In genomic region chr19:56400200-56400599, GRCm38 (mm10) we compare ENCODE assay signal across 9 mouse cellular contexts. TPM values are rescaled to one million over a fixed set of nuclear protein-coding genes. Genes with fewer than 3 reads are reported as not detected.
A peak's percentile ranks its signal among the peaks of the same experiment; 100 is the strongest.
DNase-seq lines count a peak whose midpoint lies in the region; ATAC-seq and TF ChIP-seq lines count a peak whose summit lies in the region.
"Had no signal": no experiment of that assay in that cellular context is flagged by ENCODE, and none has a peak within 500 bp of the region (broad histone marks: within the 10 kb centered on the region; RNA-seq: fewer than 3 reads in every experiment).

No protein-coding gene starts in this region.

- peaks cover 8 to 24% of the 10 kb centered on the region in 2 experiments for H3K36me3 ChIP-seq in MEL (ENCODE audit: control insufficient read depth in 1 of 2, insufficient read depth in 2 of 2, low read length in 2 of 2)
- H3K36me3 ChIP-seq in intestine, postnatal 0 days (ENCODE audit: control insufficient read depth, insufficient read depth): peaks cover 19% of the 10 kb centered on the region
- H3K36me3 ChIP-seq in stomach, embryonic 16.5 days (ENCODE audit: control insufficient read depth, insufficient read depth, low read length): no peaks in the 10 kb centered on the region

- no peak overlapping the region for H3K9ac ChIP-seq in MEL (ENCODE audit: control insufficient read depth, low read depth, low read length, poor library complexity, severe bottlenecking)
- no peak overlapping the region for H3K9ac ChIP-seq in intestine, postnatal 0 days (ENCODE audit: low read depth, low read length)
- H3K9ac ChIP-seq in stomach, embryonic 16.5 days (ENCODE audit: low read length): no peak overlapping the region
- H3K9ac ChIP-seq: embryonic facial prominence, embryonic 12.5 days had no signal

- H3K9me3 ChIP-seq in MEL (replicated peaks; ENCODE audit: insufficient read depth, low read length): no peaks in the 10 kb centered on the region
- H3K9me3 ChIP-seq in intestine, postnatal 0 days (ENCODE audit: control insufficient read depth): no peaks in the 10 kb centered on the region
- H3K9me3 ChIP-seq in stomach, embryonic 16.5 days (replicated peaks; ENCODE audit: control insufficient read depth, low read length): no peaks in the 10 kb centered on the region
- H3K9me3 ChIP-seq: embryonic facial prominence, embryonic 12.5 days had no signal

- H3K27me3 ChIP-seq in MEL (ENCODE audit: control insufficient read depth in 1 of 2, insufficient read depth in 2 of 2, low read length in 2 of 2): no peaks in the 10 kb centered on the region
- no peaks in the 10 kb centered on the region for H3K27me3 ChIP-seq in intestine, postnatal 0 days (replicated peaks; ENCODE audit: control insufficient read depth, insufficient read depth, low read length)
- H3K27me3 ChIP-seq in stomach, embryonic 16.5 days (ENCODE audit: control insufficient read depth, insufficient read depth, low read length): no peaks in the 10 kb centered on the region

- TF ChIP-seq POLR2A in MEL (IDR thresholded peaks at IDR 0.05; ENCODE audit: control insufficient read depth in 1 of 2, insufficient read depth in 1 of 2, low read depth in 1 of 2, low read length in 2 of 2, poor library complexity in 1 of 2): no peak

- DNase-seq in A20 (ENCODE audit: low read depth, low spot score) (peak; percentile 72), MEL (ENCODE audit: low read depth, low spot score) (peak; percentile 86)
- peak; percentile 93 for DNase-seq in lung, postnatal 36 days
- DNase-seq in left cerebral cortex, postnatal 36 days (ENCODE audit: low spot score in 2 of 2): no peak
- DNase-seq in cerebellum, adult 9-11 months: no peak

- ATAC-seq in erythroblast, adult 5-6 weeks (replicated peaks; ENCODE audit: low FRiP score, poor library complexity, severe bottlenecking): peak; percentile 88
- peak; percentile 83 for ATAC-seq in intestine, postnatal 0 days
- ATAC-seq in stomach, embryonic 16.5 days (ENCODE audit: insufficient read depth, low FRiP score): peak; percentile 49; the same call in 1 of the 2 replicates

- intact Hi-C loops in left cerebral cortex, postnatal 36 days (cut with DNase I): no loop called here

- no peak overlapping the region for H3K4me3 ChIP-seq in MEL (ENCODE audit: control insufficient read depth in 1 of 2, insufficient read depth in 1 of 2, low read depth in 2 of 2, low read length in 2 of 2)
- no peak overlapping the region for H3K4me3 ChIP-seq in intestine, postnatal 0 days (ENCODE audit: low read depth, low read length)
- no peak overlapping the region for H3K4me3 ChIP-seq in stomach, embryonic 16.5 days (replicated peaks; ENCODE audit: low read length)
- H3K4me3 ChIP-seq: embryonic facial prominence, embryonic 12.5 days had no signal

- H3K4me1 ChIP-seq in MEL (ENCODE audit: control insufficient read depth in 1 of 2, insufficient read depth in 2 of 2, low read length in 2 of 2): peaks cover 19 to 40% of the 10 kb centered on the region in 2 experiments
- H3K4me1 ChIP-seq in intestine, postnatal 0 days (replicated peaks; ENCODE audit: control insufficient read depth, insufficient read depth, low read length): 0 out of 2 replicates have a peak, but pooled peaks cover 6% of the 10 kb centered on the region
- H3K4me1 ChIP-seq in stomach, embryonic 16.5 days (ENCODE audit: control insufficient read depth, insufficient read depth, low read length): peaks cover 20% of the 10 kb centered on the region; the same call in 1 of the 2 replicates

- TF ChIP-seq RAD21 in MEL (IDR thresholded peaks at IDR 0.05; ENCODE audit: low read depth, low read length): no peak

- WGBS in intestine, postnatal 0 days: 26% methylated on average over 14 of the region's 14 CpGs
- WGBS in stomach, embryonic 16.5 days: 39% methylated on average over 14 of the region's 14 CpGs

- peaks cover 35% of the 10 kb centered on the region for H3K79me2 ChIP-seq in MEL (ENCODE audit: control insufficient read depth, insufficient read depth, low read length, poor library complexity)

- 0 out of 2 replicates have a peak overlapping the region, but pooled peaks have one; percentile 28 for H3K4me2 ChIP-seq in intestine, postnatal 0 days (replicated peaks; ENCODE audit: low read depth)
- H3K4me2 ChIP-seq in stomach, embryonic 16.5 days (ENCODE audit: low read depth, low read length): peak overlapping the region; percentile 13; the same call in 1 of the 2 replicates
- H3K4me2 ChIP-seq: embryonic facial prominence, embryonic 12.5 days had no signal

- H3K27ac ChIP-seq in MEL (ENCODE audit: control insufficient read depth, low read depth, low read length): no peak overlapping the region
- H3K27ac ChIP-seq in intestine, postnatal 0 days (ENCODE audit: low read depth, low read length): peak overlapping the region; percentile 42; the same call in 1 of the 2 replicates
- no peak overlapping the region for H3K27ac ChIP-seq in stomach, embryonic 16.5 days (ENCODE audit: low read length)
- H3K27ac ChIP-seq: embryonic facial prominence, embryonic 12.5 days had no signal

- TF ChIP-seq CTCF in MEL (IDR thresholded peaks at IDR 0.05 in 2 of 3, conservative IDR thresholded peaks at IDR 0.05 in 1 of 3; ENCODE audit: control insufficient read depth in 1 of 3, insufficient read depth in 1 of 3, low read depth in 2 of 3, low read length in 3 of 3, poor library complexity in 1 of 3, severe bottlenecking in 1 of 3): no peak
- no peak for TF ChIP-seq CTCF in intestine, postnatal 0 days (IDR thresholded peaks at IDR 0.05; ENCODE audit: low read depth)

- TF ChIP-seq EP300 in MEL (IDR thresholded peaks at IDR 0.05; ENCODE audit: low read depth in 1 of 2, low read length in 2 of 2): no peak

TF ChIP-seq in MEL, 35 proteins besides CTCF, POLR2A, EP300 and RAD21:
- peak; percentile 24; the same call in 1 of the 2 replicates for TF ChIP-seq HCFC1 (IDR thresholded peaks at IDR 0.05; ENCODE audit: low read depth, low read length)
- TF ChIP-seq ETS1 (IDR thresholded peaks at IDR 0.05; ENCODE audit: low read depth, low read length): no peak
- no peak for TF ChIP-seq ZC3H11A (IDR thresholded peaks at IDR 0.05; ENCODE audit: low read depth, low read length)

RNA-seq across cellular contexts. Expression of gene Casp7, which starts 3.3 kb away (rescaled TPM):
- total RNA-seq in MEL (2012; rRNA removed): 53.9 and 70.4 TPM in 2 replicates
- 10 to 100 TPM in 1 of 2 experiments, not detected in 1; 69.4 TPM for polyA plus RNA-seq in MEL (2012; ENCODE audit: insufficient read depth in 1 of 2, insufficient read length in 2 of 2, low read depth in 1 of 2, low replicate concordance in 2 of 2, missing spikeins in 1 of 2)
- 14.8 and 17.6 TPM in 2 replicates for total RNA-seq in erythroblast, adult 5-6 weeks (2015; ENCODE audit: low replicate concordance)
- total RNA-seq in erythroblast, adult 5-6 weeks (2017; ENCODE audit: low replicate concordance): 15.0 and 17.6 TPM in 2 replicates
- polyA plus RNA-seq in intestine, postnatal 0 days (2015; fragmentation: Nextera tagmentation; extraction: Ambion mirVana): 51.6 and 55.6 TPM in 2 replicates
- polyA plus RNA-seq in stomach, embryonic 16.5 days (2015; fragmentation: Nextera tagmentation; extraction: Ambion mirVana): 27.3 and 29.3 TPM in 2 replicates
- 1 to 10 TPM; 3.2 to 4.4 TPM for total RNA-seq in left cerebral cortex, postnatal 36 days (2021)

RNA-seq across cellular contexts. Expression of gene Nrap, which starts 10.4 kb away (rescaled TPM):
- total RNA-seq in MEL (2012; rRNA removed): 0.07 and 0.08 TPM in 2 replicates
- under 1 TPM in 1 of 2 experiments, not detected in 1; 0.11 TPM for polyA plus RNA-seq in MEL (2012; ENCODE audit: insufficient read depth in 1 of 2, insufficient read length in 2 of 2, low read depth in 1 of 2, low replicate concordance in 2 of 2, missing spikeins in 1 of 2)
- total RNA-seq in erythroblast, adult 5-6 weeks (2015; ENCODE audit: low replicate concordance): not detected in 2 replicates
- 0.51 TPM in 1 of 2 replicates, not detected in the other for total RNA-seq in erythroblast, adult 5-6 weeks (2017; ENCODE audit: low replicate concordance)
- polyA plus RNA-seq in intestine, postnatal 0 days (2015; fragmentation: Nextera tagmentation; extraction: Ambion mirVana): 0.22 TPM in 2 replicates
- polyA plus RNA-seq in stomach, embryonic 16.5 days (2015; fragmentation: Nextera tagmentation; extraction: Ambion mirVana): 0.35 and 2.6 TPM in 2 replicates
- under 1 TPM; 0.64 to 0.66 TPM for total RNA-seq in left cerebral cortex, postnatal 36 days (2021)

Comparison
In these comparisons a context has a peak if more than half of its experiments do, and no peak if none do; other contexts are left out.
1. DNase-seq: peak in A20 (single experiment), MEL (single experiment) and lung, postnatal 36 days (single experiment); none in left cerebral cortex, postnatal 36 days (0 of 2) and cerebellum, adult 9-11 months (single experiment).
2. Peak in every context shown above with its lines, with median percentiles within 50 percentile points of each other: ATAC-seq.